ENCODE assay signal across 8 mouse cellular contexts in genomic region chr17:6811931-6812850, GRCm38 (mm10). TPM values are rescaled to one million over a fixed set of nuclear protein-coding genes. Genes with fewer than 3 reads are reported as not detected.
DNase-seq lines count a peak whose midpoint lies in the region; ATAC-seq and TF ChIP-seq lines count a peak whose summit lies in the region.

No protein-coding gene starts in this region.

- peaks cover 11% of the 10 kb centered on the region for H3K4me1 ChIP-seq in embryonic facial prominence, embryonic 14.5 days (ENCODE audit: control insufficient read depth, insufficient read depth, low read length)
- H3K4me1 ChIP-seq in embryonic facial prominence, embryonic 10.5 days = peaks cover 12% of the 10 kb centered on the region
- peaks cover 13% of the 10 kb centered on the region; the same call in 1 of the 2 replicates for H3K4me1 ChIP-seq in neural tube, embryonic 11.5 days (ENCODE audit: control insufficient read depth, insufficient read depth, low read length)
- H3K4me1 ChIP-seq in stomach, postnatal 0 days (replicated peaks; ENCODE audit: control insufficient read depth, insufficient read depth) = peaks cover 4% of the 10 kb centered on the region

- no peak for TF ChIP-seq CTCF in stomach, postnatal 0 days (IDR thresholded peaks at IDR 0.05; ENCODE audit: low read depth)

- no peak for TF ChIP-seq EP300 in stomach, postnatal 0 days (optimal IDR thresholded peaks at IDR 0.05)

- DNase-seq in embryonic facial prominence, embryonic 14.5 days (ENCODE audit: low spot score) = no peak
- no peak for DNase-seq in embryonic facial prominence, embryonic 10.5 days (ENCODE audit: low spot score)
- peak; percentile 52 for DNase-seq in neural tube, embryonic 11.5 days (ENCODE audit: low spot score)
- no peak for DNase-seq in neural tube, embryonic 10.5 days (ENCODE audit: extremely low spot score, low spot score)
- DNase-seq in kidney, postnatal 36 days = peak; percentile 73 to 75
- DNase-seq in stomach, postnatal 0 days (ENCODE audit: low spot score) = peak; percentile 69
- DNase-seq in cerebellum, postnatal 4 days (ENCODE audit: low spot score in 2 of 2) = no peak
- DNase-seq in spleen, postnatal 4 days (ENCODE audit: low spot score in 2 of 2) = no peak

- no peak overlapping the region for H3K4me2 ChIP-seq in embryonic facial prominence, embryonic 14.5 days (ENCODE audit: low read depth, low read length)
- no peak overlapping the region for H3K4me2 ChIP-seq in neural tube, embryonic 11.5 days (ENCODE audit: low read depth)
- H3K4me2 ChIP-seq in stomach, postnatal 0 days (replicated peaks; ENCODE audit: low read depth) = 0 out of 2 replicates have a peak overlapping the region, but pooled peaks have one; percentile 5

- H3K4me3 ChIP-seq in embryonic facial prominence, embryonic 14.5 days (ENCODE audit: low read depth, low read length) = no peak overlapping the region
- H3K4me3 ChIP-seq in embryonic facial prominence, embryonic 10.5 days = no peak overlapping the region
- H3K4me3 ChIP-seq in neural tube, embryonic 11.5 days (ENCODE audit: low read depth, low read length) = no peak overlapping the region
- H3K4me3 ChIP-seq in stomach, postnatal 0 days (ENCODE audit: low read depth, low read length) = no peak overlapping the region

- no peaks in the 10 kb centered on the region for H3K27me3 ChIP-seq in embryonic facial prominence, embryonic 14.5 days (replicated peaks; ENCODE audit: control insufficient read depth, insufficient read depth, low read length)
- H3K27me3 ChIP-seq in embryonic facial prominence, embryonic 10.5 days (replicated peaks; ENCODE audit: low read depth, poor library complexity, severe bottlenecking) = no peaks in the 10 kb centered on the region
- H3K27me3 ChIP-seq in neural tube, embryonic 11.5 days (ENCODE audit: control insufficient read depth, insufficient read depth, low read length) = no peaks in the 10 kb centered on the region
- H3K27me3 ChIP-seq in stomach, postnatal 0 days (ENCODE audit: control insufficient read depth, insufficient read depth, low read length) = no peaks in the 10 kb centered on the region

- no peaks in the 10 kb centered on the region for H3K9me3 ChIP-seq in embryonic facial prominence, embryonic 14.5 days (ENCODE audit: control insufficient read depth, low read length)
- no peaks in the 10 kb centered on the region for H3K9me3 ChIP-seq in embryonic facial prominence, embryonic 10.5 days
- H3K9me3 ChIP-seq in neural tube, embryonic 11.5 days (ENCODE audit: control insufficient read depth, low read length) = no peaks in the 10 kb centered on the region
- no peaks in the 10 kb centered on the region for H3K9me3 ChIP-seq in stomach, postnatal 0 days (ENCODE audit: control insufficient read depth, low read length)

- no peak overlapping the region for H3K27ac ChIP-seq in embryonic facial prominence, embryonic 14.5 days (replicated peaks; ENCODE audit: low read depth, low read length)
- no peak overlapping the region; the same call in 1 of the 2 replicates for H3K27ac ChIP-seq in embryonic facial prominence, embryonic 10.5 days (replicated peaks)
- 0 out of 2 replicates have a peak overlapping the region, but pooled peaks have one; percentile 7 for H3K27ac ChIP-seq in neural tube, embryonic 11.5 days (ENCODE audit: low read depth, low read length)
- H3K27ac ChIP-seq in stomach, postnatal 0 days (replicated peaks) = peak overlapping the region; percentile 81

- no peak overlapping the region for H3K9ac ChIP-seq in embryonic facial prominence, embryonic 14.5 days (ENCODE audit: low read depth, low read length)
- H3K9ac ChIP-seq in neural tube, embryonic 11.5 days (ENCODE audit: low read length) = no peak overlapping the region
- H3K9ac ChIP-seq in stomach, postnatal 0 days (ENCODE audit: low read length) = no peak overlapping the region

- 0 out of 2 replicates have a peak, but pooled peaks have one; percentile 9 for ATAC-seq in embryonic facial prominence, embryonic 14.5 days (ENCODE audit: low read depth)
- ATAC-seq in neural tube, embryonic 11.5 days (ENCODE audit: insufficient read depth, low FRiP score, low TSS enrichment) = peak; percentile 58
- ATAC-seq in stomach, postnatal 0 days (ENCODE audit: low FRiP score, low TSS enrichment) = peak; percentile 13

- 48% methylated on average over 7 of the region's 7 CpGs for WGBS in embryonic facial prominence, embryonic 14.5 days
- 58% methylated on average over 7 of the region's 7 CpGs for WGBS in embryonic facial prominence, embryonic 10.5 days
- WGBS in neural tube, embryonic 11.5 days = 41% methylated on average over 7 of the region's 7 CpGs
- 38% methylated on average over 6 of the region's 7 CpGs for WGBS in stomach, postnatal 0 days

- H3K36me3 ChIP-seq in embryonic facial prominence, embryonic 14.5 days (ENCODE audit: control insufficient read depth, insufficient read depth, low read length) = no peaks in the 10 kb centered on the region
- H3K36me3 ChIP-seq in embryonic facial prominence, embryonic 10.5 days (replicated peaks) = no peaks in the 10 kb centered on the region
- H3K36me3 ChIP-seq in neural tube, embryonic 11.5 days (ENCODE audit: control insufficient read depth, insufficient read depth, low read length) = no peaks in the 10 kb centered on the region
- H3K36me3 ChIP-seq in stomach, postnatal 0 days (ENCODE audit: control insufficient read depth, insufficient read depth, low read length) = no peaks in the 10 kb centered on the region

RNA-seq across cellular contexts. Expression of gene Ezr, which starts 29.6 kb away (rescaled TPM):
- polyA plus RNA-seq in embryonic facial prominence, embryonic 14.5 days (2014; fragmentation: Nextera tagmentation; extraction: Ambion mirVana) = 57.8 and 59.1 TPM in 2 replicates
- polyA plus RNA-seq in embryonic facial prominence, embryonic 10.5 days (2016; fragmentation: Nextera tagmentation; extraction: Ambion mirVana) = 51.6 and 55.0 TPM in 2 replicates
- 63.4 and 74.3 TPM in 2 replicates for polyA plus RNA-seq in neural tube, embryonic 11.5 days (2014; fragmentation: Nextera tagmentation; extraction: Ambion mirVana)
- polyA plus RNA-seq in stomach, postnatal 0 days (2015; fragmentation: Nextera tagmentation; extraction: Ambion mirVana) = 289 and 299 TPM in 2 replicates

Comparison
In these comparisons a context has a peak if more than half of its experiments do, and no peak if none do; other contexts are left out.
1. DNase-seq: peak in neural tube, embryonic 11.5 days (single experiment), kidney, postnatal 36 days (2 of 2) and stomach, postnatal 0 days (single experiment); none in embryonic facial prominence, embryonic 14.5 days (single experiment), embryonic facial prominence, embryonic 10.5 days (single experiment), neural tube, embryonic 10.5 days (single experiment), cerebellum, postnatal 4 days (0 of 2) and spleen, postnatal 4 days (0 of 2).
2. H3K27ac ChIP-seq: peak in neural tube, embryonic 11.5 days (single experiment) and stomach, postnatal 0 days (single experiment); none in embryonic facial prominence, embryonic 14.5 days (single experiment) and embryonic facial prominence, embryonic 10.5 days (single experiment).
3. Peak in every context shown above with its lines, with median percentiles within 50 percentile points of each other: ATAC-seq.